Mouse (Mus musculus): ENCODE data around the gene Cela1.

The Cela1 gene

DNA sequence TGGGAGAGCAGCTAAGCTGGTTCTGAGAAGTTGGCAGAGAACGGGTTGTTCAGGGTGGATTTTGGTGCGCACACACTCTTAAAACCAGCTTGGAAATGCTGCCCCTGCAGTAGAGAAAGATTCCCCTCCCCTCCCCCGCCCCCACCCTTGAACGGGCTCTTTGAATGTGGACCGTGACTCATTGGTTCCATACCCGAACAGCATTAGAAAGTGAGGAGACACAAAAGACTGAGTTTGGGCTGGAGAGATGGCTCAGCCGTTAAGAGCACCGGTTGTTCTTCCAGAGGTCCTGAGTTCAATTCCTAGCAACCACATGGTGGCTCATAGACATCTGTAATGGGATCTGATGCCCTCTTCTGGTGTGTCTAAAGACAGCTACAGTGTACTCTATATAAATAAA is 17.7 kb downstream of the Cela1 start:
- DNase-seq (ENCODE audit: low spot score): no peak

DNA sequence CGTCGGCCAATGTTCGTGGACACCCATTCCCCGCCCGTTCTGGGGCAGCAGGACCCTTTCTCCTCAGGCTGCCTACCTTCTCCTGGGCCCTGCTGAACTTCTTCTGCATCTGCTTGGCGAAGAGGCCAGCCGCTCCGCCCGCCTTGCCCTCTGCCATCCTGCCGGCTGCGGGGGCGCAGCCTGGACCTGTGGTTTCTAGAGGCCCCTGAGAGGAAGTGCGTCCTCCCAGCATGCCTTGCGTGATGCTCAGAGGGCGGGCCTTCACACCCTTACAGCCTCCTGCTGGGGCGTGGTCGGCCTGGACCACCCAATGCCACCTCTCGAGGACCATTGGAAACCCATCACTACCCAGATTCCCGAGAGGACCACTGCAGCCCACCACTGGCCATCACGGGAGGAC is 18.4 kb downstream of the Cela1 start, which contains the start of gene Bin2:
Gene Bin2 (minus strand): TSS at position 217 of the 400 bp plus-strand sequence.
- DNase-seq (ENCODE audit: low spot score): no peak

DNA sequence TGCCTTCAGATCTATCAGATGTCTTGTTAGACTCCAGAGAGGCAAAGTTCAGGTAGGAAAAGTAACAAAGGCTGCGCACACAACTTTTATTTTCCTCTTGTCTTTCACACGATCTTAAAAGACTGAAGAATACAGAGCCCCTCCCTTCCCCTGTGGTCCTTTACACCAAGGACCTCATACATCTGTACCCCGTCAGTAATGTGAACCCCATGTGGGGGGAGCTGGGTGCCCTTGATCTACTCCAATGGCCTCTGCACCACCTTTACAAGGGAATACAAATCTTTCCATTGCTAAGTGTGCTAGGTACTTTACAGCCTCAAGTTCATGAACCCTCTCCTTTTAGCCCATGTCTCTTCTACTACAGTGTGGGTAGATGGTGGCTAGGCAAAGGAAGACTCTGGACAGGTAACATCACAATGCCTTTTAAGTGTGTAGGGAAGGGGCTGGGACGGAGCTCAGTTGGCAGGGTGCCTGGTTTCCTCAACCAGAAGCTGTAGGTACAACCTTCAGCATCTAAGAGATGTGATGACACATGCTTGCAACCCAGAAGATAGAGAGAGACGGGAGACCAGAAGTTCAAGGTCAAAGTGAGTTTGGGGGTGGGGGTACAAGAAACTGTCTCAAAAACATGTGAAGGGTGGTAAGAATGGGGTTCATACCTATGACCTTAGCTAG is 19.7 kb downstream of the Cela1 start:
- no peak for DNase-seq (ENCODE audit: low spot score)

DNA sequence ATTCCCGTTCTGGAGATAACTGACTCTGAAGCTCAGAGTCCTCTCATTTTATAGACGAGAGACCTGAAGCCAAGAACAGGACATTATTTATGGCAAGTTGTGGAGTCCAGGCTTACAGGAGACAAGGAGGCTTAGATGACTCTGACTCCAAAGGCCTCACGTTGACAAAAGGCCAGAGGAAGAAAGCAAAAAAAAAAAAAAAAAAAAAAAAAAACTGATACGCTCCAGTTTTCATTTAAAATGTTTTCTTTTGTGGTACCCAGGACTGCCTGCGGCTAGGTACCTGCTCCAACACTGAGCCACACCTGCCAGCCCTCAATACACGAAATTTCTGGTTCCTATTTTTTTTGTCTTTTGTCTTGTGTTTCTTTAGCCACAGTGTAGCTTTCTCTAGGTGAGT is 20.3 kb downstream of the Cela1 start:
- no peak for DNase-seq (ENCODE audit: low spot score)

DNA sequence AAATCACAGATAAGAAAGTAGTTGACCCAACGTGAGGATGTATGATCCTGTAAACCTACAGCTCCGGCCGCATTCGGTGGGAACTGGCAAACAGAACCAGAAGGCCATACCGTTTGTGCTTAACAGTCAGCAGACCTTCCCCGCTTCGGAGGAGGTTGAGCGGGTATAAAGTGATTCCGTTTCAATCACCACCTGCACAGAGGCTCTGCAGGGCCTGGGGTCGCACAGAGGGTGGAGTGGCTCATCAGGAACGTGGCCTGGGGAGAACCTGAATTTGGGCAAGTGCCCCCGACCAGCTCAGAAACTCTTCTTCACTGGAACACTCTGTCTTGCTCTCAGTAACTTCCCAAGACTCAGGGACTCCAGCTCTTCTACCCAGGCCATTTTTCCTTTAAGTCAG is 20.9 kb downstream of the Cela1 start:
- DNase-seq (ENCODE audit: low spot score): no peak

DNA sequence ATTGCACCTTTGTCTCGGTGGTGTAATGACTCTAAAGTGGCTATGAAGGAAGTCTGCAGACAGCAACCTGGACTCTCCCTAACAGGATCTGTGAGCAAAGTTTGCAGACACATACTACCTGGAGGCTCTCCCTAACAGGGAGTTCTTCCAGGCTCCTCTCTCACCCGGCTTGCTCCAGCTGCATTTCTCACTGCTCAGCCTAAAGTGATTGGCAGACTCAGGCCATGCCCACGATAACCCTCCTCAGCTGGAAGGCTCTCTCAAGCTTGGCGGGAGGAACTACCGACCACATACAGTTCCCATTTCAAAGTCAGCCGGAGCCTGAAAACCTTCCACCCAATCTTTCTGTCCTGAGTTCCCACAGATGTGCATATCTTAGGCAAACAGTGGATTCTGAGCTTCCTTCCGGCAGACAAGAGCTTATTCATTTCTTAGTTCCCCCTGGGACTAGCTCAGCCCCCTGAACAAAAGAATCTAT is 21.5 kb downstream of the Cela1 start:
- DNase-seq (ENCODE audit: low spot score): peak; percentile 30

DNA sequence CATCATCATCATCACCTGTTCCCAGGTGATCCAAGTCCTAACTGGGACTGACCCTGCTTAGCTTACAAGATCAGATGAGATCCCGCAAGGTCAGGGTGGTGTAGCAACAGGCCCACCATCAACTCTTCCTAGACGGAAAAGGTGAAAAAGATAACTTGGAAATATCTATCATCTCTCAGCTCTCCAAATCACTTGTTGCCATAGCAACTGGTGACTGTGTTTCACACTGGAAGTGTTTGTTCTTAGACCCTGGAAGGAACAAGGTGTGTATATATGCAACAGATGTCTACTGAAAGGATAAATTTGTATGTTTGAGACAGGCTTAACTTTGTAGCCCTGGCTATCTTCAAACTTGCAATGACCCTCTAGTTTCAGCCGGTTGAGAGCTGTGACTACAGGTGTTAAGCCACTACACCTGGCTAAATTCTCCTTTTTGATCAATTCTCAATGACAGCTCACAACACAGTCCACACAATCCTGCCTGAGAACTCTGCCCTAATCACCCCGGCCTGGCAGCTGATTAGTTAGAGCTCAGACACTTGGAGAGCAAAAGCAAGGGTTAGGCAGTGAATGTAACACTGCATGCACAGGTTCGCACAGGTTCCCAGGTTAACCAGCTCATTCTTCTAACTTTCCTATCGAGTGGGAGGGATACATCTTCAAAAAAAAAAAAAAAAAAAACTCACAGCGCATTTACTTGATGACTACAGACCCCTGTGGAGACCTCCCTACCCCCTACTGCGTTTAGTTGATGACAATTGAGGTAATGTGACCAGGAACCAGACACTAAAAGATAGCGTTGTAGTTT is 22.1 kb downstream of the Cela1 start:
- no peak for DNase-seq (ENCODE audit: low spot score)

DNA sequence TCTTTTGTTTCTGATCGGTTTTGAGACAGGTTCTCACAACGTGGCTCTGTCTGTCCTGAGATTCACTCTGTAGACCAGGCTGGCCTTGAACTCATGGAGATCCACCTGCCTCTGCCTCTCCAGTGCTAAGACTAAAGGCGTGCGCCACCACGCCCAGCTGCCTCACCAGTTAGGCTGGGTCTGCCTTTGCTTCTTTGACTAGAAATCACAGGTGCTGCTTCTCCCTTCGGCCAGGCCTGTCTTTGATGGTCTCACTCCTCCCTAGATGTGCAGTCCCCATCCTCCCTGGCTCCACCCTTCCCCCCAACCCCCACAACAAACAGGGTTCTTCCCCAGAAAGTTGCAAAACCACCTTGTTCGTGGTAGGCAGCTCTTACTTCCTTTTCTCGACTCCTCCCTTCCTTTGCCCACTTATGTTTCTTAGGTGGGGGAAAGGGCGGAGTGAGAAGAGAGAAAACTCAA is 22.9 kb downstream of the Cela1 start:
- DNase-seq (ENCODE audit: low spot score): no peak

DNA sequence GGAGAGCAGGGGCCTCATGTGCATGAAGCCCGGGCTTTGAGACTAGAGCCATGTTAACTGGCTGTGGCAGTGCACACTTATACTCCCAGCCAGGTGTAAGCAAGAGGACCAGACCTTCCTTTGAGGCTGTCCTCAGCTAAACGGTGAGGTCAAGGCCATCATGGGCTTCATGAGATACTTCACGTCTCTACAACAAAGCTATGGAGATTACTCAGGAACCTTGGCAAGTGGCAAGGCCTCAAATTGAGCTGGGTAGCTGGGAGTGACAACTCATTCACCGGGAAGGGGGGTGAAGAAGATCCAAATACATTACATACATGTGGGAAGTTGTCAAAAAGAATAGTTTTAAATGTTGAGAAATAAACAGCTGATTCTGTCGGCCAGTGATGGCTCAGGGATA is 26.9 kb downstream of the Cela1 start:
- DNase-seq (ENCODE audit: low spot score): no peak

DNA sequence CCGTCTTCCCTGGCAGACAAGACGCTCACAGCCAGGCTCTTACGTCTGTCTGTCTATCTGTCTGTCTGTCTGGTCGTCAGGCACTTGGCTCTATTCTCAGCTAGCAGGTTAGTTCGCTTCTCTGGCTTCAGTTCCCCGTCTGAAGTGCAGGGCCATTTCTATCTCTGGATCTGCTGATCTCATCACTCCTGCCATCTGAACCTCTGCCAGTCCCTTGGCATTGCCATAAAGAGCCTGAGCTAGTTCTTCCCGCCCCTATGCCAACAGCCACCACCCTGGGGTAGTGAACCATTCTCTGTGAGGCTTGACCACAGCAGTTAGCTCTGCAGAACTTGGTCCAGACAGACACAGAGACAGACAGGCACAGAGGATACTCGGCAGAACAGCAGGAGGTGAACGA is 27.4 kb downstream of the Cela1 start:
- no peak for DNase-seq (ENCODE audit: low spot score)

DNA sequence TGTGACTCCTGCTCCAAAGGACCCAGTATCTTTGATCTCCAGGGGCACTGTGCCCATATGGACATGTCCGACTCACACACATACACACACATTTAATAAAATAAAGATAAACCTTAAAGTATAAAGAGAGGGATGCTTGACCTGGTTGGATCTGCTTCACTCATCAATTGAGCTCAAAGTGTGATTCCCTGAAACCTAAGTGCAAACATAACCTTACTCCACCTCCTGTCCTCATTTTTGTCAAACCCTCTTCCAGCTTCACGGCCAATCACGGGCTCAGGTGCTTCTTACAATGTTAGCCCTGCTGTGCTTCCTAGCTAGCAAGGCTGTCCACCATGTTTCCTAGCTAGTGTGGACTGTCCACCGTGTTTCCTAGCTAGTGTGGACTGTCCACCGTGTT is 32.5 kb downstream of the Cela1 start:
- DNase-seq (ENCODE audit: low spot score): no peak

DNA sequence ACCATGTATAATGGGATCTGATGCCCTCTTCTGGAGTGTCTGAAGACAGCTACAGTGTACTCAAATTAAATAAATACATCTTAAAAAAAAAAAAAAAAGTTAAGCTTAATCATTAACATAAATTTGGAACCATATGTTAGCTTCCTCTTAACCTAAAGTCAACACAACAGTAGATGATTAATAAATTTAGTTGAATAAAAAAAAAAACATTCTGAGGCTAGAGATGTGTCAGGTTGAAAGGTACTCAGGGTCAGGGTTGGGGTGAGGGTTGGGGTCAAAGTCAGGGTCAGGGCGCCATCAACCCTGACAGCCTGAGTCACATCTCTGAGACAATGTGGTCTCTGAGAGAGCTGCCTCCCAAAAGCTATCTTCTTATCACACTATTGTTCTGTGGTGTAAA is 33.5 kb downstream of the Cela1 start:
- DNase-seq (ENCODE audit: low spot score): no peak

DNA sequence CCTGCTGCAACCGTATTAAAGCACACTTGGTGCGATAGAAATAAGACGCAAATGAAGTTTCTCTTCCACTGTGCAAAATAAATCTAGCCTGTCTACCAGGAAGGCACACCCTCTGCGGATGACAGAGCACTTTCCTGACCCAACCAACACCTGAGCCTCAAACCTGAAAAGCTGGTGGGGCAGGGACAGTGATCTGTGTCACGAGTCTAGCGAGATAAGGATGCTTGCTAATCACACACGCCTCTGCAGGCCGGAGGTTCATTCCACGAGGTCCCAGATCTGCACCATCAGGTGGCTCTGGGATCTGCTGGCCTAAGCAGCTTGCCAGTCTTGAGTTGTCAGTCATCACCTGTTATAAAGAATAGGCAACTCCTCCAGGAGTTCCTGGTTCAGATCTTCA is 36.1 kb downstream of the Cela1 start:
- no peak for DNase-seq (ENCODE audit: low spot score)

DNA sequence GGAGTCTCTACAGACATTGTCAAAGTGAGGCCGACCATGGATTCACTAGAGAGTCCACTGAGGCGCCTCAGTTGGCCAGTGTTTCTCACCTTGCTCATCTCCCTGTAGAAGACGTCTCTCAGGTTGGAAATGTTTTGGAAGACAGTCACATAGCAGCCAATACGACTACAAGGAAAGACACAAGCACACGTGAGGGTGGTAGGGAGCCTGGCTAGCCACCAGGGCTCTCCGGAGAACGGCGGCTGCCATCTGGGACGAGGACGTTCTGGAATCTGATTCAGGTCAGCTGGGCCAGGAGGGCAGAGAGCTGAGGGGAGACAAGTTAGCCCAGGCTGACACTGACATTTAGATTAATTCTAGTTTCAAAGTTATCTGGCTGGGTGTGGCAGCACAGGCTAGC is 37.6 kb downstream of the Cela1 start:
- DNase-seq (ENCODE audit: low spot score): no peak

DNA sequence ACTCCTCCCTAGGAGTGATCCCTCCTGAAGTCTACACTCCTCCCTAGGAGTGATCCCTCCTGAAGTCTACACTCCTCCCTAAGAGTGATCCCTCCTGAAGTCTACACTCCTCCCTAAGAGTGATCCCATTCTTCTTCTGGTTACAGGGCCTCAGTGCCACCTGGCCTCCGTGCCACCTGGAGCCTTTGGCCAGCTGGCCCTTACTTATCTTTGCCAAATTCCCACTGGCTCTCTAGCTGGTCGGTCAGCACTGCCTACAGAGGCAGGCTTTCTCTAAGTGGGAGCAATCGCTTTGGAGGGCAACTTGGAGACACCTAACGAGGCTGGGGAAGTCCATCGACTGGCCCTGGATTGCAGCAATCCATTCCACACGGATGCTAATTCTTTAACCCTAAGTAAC is 41.6 kb downstream of the Cela1 start:
- no peak for DNase-seq (ENCODE audit: low spot score)

DNA sequence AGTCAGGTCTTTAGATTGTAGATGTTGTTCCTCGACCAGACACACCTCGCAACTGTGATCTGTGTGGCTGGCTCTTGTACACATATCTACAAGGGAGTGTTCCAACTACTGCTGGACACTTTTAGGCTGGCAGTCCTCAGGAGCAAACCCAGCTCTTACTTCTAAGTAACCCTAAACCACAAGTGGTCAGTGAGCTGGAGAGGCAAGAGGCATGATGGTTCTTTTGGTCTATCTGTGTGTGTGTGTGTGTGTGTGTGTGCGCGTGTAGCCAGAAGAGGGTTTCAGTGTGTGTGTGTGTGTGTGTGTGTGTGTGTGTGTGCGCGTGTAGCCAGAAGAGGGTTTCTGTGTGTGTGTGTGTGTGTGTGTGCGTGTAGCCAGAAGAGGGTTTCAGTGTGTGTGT is 45.3 kb downstream of the Cela1 start:
- no peak for DNase-seq (ENCODE audit: low spot score)

DNA sequence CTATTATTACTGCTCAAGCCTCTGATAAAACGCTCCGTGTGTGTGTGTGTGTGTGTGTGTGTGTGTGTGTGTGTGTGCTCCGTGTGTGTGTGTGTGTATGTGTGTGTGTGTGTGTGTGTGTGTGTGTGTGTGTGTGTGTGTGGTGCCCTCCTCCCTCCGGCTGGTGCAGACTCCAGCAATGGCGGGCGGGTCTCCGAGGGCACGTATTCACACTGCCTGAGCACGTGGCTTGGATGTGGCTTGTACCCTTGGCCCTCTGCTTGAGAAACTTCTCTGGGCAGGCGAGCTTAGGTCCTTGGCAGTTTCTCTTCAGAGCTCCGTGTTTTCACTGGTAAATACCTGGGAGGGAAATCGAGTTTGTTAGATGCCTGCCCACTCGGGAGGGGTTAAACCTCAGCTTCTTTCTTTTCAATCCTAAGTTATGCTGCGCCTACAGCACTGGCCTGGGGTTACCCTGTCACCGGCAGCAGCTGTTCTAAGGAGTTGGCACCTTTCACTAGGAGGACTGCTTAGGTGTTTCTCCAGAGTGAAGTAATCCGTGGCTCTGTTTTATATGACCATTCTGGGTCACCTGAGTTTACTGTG is 46.4 kb downstream of the Cela1 start:
- no peak for DNase-seq (ENCODE audit: low spot score)

DNA sequence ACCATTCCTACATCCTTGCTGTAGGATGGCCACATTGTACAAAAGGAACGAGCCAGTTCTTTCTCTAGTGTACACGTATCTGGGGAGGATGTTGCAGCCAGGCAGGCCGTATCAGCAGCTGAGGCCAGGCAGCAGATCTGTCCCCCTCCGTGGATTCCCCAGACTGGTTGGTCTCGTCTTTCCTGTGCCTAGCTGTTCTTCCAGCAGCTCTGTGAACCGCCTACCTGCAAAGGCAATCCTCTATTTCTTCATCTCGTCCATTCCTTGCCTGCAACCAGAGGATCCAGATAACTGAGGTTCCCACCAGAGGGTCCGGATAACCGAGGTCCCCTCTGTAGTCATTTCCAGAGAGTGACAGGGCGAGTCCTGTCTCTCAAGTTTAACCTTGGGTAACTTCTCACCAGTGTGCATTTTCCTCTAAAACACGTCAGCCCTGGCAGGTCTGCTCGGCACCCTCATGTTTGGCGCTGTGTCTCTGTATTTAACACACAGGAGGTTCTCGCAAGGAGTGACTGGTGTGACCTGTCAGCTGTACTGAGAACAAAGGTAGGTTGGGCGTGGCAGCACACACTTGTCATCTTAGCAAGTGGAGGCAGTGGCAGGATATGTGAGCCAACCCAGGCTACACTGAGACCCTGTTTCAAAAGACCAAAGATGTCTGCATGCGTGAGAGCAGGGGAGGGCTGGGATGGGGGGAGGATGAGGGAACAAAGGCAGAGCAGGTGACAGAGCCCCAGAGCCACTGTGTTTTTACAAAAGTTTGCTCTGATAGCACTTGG is 47.6 kb downstream of the Cela1 start:
- DNase-seq (ENCODE audit: low spot score): no peak

DNA sequence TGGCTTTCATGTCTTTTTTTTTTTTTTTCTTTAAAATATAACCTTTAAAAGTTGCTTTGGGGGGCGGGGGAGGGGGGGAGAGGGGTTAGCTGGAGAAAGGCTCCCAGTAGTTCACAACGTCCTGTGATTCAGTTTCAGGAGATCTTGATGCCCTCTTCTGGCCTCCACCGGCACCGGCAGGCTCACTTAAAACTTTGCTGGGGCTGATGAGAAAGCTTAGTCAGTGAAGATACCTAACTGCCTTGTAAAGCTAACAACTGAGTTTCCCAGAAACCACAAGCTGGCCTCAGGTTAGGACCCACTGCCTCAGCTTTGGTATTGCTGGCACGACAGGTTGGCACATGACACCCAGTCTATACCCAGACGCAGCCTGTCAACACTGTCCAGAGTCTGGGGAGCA is 50.1 kb downstream of the Cela1 start:
- no peak for DNase-seq (ENCODE audit: low spot score)

DNA sequence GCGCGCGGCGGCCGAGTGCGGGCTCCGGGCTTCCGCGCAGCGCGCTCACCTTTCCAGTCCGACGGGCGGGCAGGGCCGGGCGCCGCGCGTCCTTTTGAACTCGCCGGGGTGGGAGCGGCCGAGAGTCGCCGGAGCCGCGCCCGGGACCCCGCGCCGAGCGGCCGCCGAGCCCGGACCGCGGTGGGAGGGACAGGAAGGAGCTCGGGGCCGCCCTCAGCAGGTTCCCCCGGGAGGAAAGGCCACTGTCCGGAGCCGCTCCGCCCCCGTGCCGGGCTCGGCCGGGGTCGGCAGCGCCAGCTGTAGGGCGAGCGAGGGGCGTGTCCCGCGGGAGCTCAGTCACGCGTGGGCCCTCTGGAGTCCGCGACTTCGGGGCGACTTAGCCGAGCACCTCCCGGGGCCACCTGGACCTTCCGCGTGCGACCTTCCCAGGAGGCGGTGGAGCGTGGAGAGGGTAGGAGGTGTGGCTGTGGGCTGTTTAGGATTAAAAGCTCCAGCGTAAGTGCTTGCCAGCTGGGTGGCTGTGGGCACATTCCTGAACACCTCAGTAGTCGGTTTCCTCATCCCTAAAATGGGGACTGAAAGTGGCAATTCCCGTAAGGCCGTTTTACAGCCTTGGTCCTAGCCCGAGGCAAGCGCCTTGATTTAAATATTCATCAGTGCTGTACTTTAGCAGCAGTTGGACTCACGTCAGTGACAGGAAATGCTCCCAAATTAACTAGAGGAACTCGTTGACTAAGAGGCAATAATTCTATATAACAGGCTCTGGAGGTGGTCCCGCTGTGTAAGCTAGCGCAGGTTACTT is 50.8 kb downstream of the Cela1 start, which contains the start of gene Smagp:
Gene Smagp (minus strand): TSS at position 241 of the 802 bp plus-strand sequence.
- no peak for DNase-seq (ENCODE audit: low spot score)

Measured in adipocyte (in vitro differentiated cells).